Mouse (Mus musculus): Measurements from ENCODE around the gene Ssna1. TPM values are rescaled to one million over a fixed set of nuclear protein-coding genes. Genes with fewer than 3 reads are reported as not detected.

Ssna1 gene
- polyA plus RNA-seq, 1 experiment = 143 TPM

DNA sequence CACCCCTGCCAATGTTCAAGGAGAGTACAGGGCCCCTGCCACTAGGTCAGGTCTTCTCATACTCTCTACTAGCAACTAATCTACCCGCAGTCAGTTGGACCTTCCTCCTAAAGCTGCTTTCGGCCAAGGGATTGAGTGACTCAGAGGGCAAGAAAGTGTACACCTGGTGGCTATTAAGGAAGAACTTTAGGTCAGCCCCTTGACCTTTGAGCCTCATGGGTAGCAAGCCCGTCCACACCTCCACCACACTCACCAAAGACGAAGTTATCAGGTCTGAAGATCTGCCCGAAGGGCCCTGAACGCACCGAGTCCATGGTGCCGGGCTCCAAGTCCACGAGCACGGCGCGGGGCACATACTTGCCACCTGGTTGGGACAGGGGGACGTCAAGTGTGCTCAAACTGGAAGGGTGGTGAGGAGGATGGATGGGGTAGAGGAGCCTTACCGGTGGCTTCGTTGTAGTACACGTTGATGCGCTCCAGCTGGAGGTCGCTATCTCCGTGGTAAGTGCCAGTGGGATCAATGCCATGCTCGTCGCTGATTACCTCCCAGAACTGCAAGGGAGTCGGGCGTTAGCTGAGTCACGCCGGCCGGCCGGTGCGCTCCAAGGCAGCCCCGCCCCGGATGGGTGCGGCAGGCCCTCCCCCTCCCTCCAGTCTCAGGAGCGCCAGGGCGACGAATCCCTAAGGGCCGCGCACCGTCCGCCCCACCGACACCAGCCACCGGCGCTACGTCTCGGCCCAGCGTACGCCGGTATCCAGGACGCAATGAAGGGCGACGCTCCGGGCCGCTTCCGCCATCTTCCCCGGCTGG lies 48.4 kb downstream of the Ssna1 start:
- Histone ChIP-seq H3K4me3 (ENCODE audit: insufficient read depth, poor library complexity, severe bottlenecking) (peak overlapping the region; percentile 99), H3K36me3 (ENCODE audit: control insufficient read depth, insufficient read depth) (peaks cover 24% of the 10 kb centered on the region), H3K27me3 (ENCODE audit: control insufficient read depth, insufficient read depth, insufficient read length) (no peaks in the 10 kb centered on the region), H3ac (ENCODE audit: control insufficient read depth, insufficient read length, low read depth) (peak overlapping the region; percentile 89), H3K79me2 (ENCODE audit: control insufficient read depth, insufficient read depth) (peaks cover 19% of the 10 kb centered on the region), H3K79me3 (ENCODE audit: low read depth) (peaks cover 9% of the 10 kb centered on the region)
- no peak for TF ChIP-seq FOSL1 (IDR thresholded peaks at IDR 0.05; ENCODE audit: insufficient read depth, low read length, poor library complexity, severe bottlenecking)
- TF ChIP-seq MAX (IDR thresholded peaks at IDR 0.05) = peak; percentile 51
- no peak for TF ChIP-seq USF1 (IDR thresholded peaks at IDR 0.05; ENCODE audit: low read depth)
- TF ChIP-seq CTCF (IDR thresholded peaks at IDR 0.05; ENCODE audit: control insufficient read depth, insufficient read depth, insufficient read length) = no peak
- TF ChIP-seq MYOG (IDR thresholded peaks at IDR 0.05; ENCODE audit: control insufficient read depth, extremely low read depth, insufficient read length) = no peak
- TF ChIP-seq MYOD1 (IDR thresholded peaks at IDR 0.05; ENCODE audit: control insufficient read depth, insufficient read length, low read depth) = no peak
- no peak for TF ChIP-seq CEBPB (IDR thresholded peaks at IDR 0.05; ENCODE audit: low read depth)

- peaks cover 19% of the 10 kb centered on the region for H3K79me2 ChIP-seq (ENCODE audit: control insufficient read depth, insufficient read depth)
- no peaks in the 10 kb centered on the region for H3K27me3 ChIP-seq (ENCODE audit: control insufficient read depth, insufficient read depth, insufficient read length)
- no peak overlapping the region for H3ac ChIP-seq (ENCODE audit: control insufficient read depth, insufficient read length, low read depth)
- H3K4me3 ChIP-seq (ENCODE audit: insufficient read depth, poor library complexity, severe bottlenecking) = no peak overlapping the region
- peaks cover 24% of the 10 kb centered on the region for H3K36me3 ChIP-seq (ENCODE audit: control insufficient read depth, insufficient read depth)
- peaks cover 9% of the 10 kb centered on the region for H3K79me3 ChIP-seq (ENCODE audit: low read depth)
- TF ChIP-seq FOSL1 (IDR thresholded peaks at IDR 0.05; ENCODE audit: insufficient read depth, low read length, poor library complexity, severe bottlenecking) = no peak
- no peak for TF ChIP-seq CTCF (IDR thresholded peaks at IDR 0.05; ENCODE audit: control insufficient read depth, insufficient read depth, insufficient read length)
- no peak for TF ChIP-seq MAX (IDR thresholded peaks at IDR 0.05)
- no peak for TF ChIP-seq USF1 (IDR thresholded peaks at IDR 0.05; ENCODE audit: low read depth)
- TF ChIP-seq MYOD1 (IDR thresholded peaks at IDR 0.05; ENCODE audit: control insufficient read depth, insufficient read length, low read depth) = no peak
- TF ChIP-seq MYOG (IDR thresholded peaks at IDR 0.05; ENCODE audit: control insufficient read depth, extremely low read depth, insufficient read length) = no peak
- TF ChIP-seq CEBPB (IDR thresholded peaks at IDR 0.05; ENCODE audit: low read depth) = no peak
Measured at GRCm38 (mm10) chr2:25221331-25221772, 50.9 kb downstream of the Ssna1 start.

Other genes starting within 250 kb of the Ssna1 start
- gene Nsmf, start 218.1 kb downstream of the Ssna1 start, polyA plus RNA-seq (2012; fragmentation: generic; extraction: Trizol) = 30.6 TPM
- not detected for gene Entpd8, start 192.1 kb downstream of the Ssna1 start, polyA plus RNA-seq (2012; fragmentation: generic; extraction: Trizol)
- not detected for gene Noxa1, start 177.3 kb downstream of the Ssna1 start, polyA plus RNA-seq (2012; fragmentation: generic; extraction: Trizol)
- 0.56 TPM for gene Nrarp, start 91.7 kb downstream of the Ssna1 start, polyA plus RNA-seq (2012; fragmentation: generic; extraction: Trizol)
- 15.5 TPM for gene Tor4a, start 75.6 kb downstream of the Ssna1 start, polyA plus RNA-seq (2012; fragmentation: generic; extraction: Trizol)
- 47.4 TPM for gene Nelfb, start 60.9 kb downstream of the Ssna1 start, polyA plus RNA-seq (2012; fragmentation: generic; extraction: Trizol)
- gene Stpg3, start 57.8 kb downstream of the Ssna1 start, polyA plus RNA-seq (2012; fragmentation: generic; extraction: Trizol) = not detected
- gene Fam166a, start 53.7 kb downstream of the Ssna1 start, polyA plus RNA-seq (2012; fragmentation: generic; extraction: Trizol) = not detected
- gene Tubb4b, start 47.7 kb downstream of the Ssna1 start, polyA plus RNA-seq (2012; fragmentation: generic; extraction: Trizol) = 800 TPM
- gene Slc34a3, start 38.1 kb downstream of the Ssna1 start, polyA plus RNA-seq (2012; fragmentation: generic; extraction: Trizol) = not detected
- gene Rnf224, start 35.7 kb downstream of the Ssna1 start, polyA plus RNA-seq (2012; fragmentation: generic; extraction: Trizol) = not detected
- gene Rnf208, start 30.2 kb downstream of the Ssna1 start, polyA plus RNA-seq (2012; fragmentation: generic; extraction: Trizol) = 0.22 TPM
- gene Cysrt1, start 30.0 kb downstream of the Ssna1 start, polyA plus RNA-seq (2012; fragmentation: generic; extraction: Trizol) = 0.25 TPM
- 3.9 TPM for gene AL732309.1, start 25.6 kb downstream of the Ssna1 start, polyA plus RNA-seq (2012; fragmentation: generic; extraction: Trizol)
- 28.5 TPM for gene Tmem203, start 17.0 kb downstream of the Ssna1 start, polyA plus RNA-seq (2012; fragmentation: generic; extraction: Trizol)
- 7.4 TPM for gene Tprn, start 9.8 kb downstream of the Ssna1 start, polyA plus RNA-seq (2012; fragmentation: generic; extraction: Trizol)
- gene Anapc2, start within 50 bp of the Ssna1 start, polyA plus RNA-seq (2012; fragmentation: generic; extraction: Trizol) = 89.4 TPM
- not detected for gene Tmem210, start 15.7 kb upstream of the Ssna1 start, polyA plus RNA-seq (2012; fragmentation: generic; extraction: Trizol)
- gene Lrrc26, start 17.5 kb upstream of the Ssna1 start, polyA plus RNA-seq (2012; fragmentation: generic; extraction: Trizol) = not detected
- 0.02 TPM for gene Grin1, start 46.7 kb upstream of the Ssna1 start, polyA plus RNA-seq (2012; fragmentation: generic; extraction: Trizol)
- 38.0 TPM for gene Man1b1, start 59.9 kb upstream of the Ssna1 start, polyA plus RNA-seq (2012; fragmentation: generic; extraction: Trizol)
- gene Dpp7, start 83.9 kb upstream of the Ssna1 start, polyA plus RNA-seq (2012; fragmentation: generic; extraction: Trizol) = 22.4 TPM
- 96.6 TPM for gene Uap1l1, start 93.2 kb upstream of the Ssna1 start, polyA plus RNA-seq (2012; fragmentation: generic; extraction: Trizol)
- 25.8 TPM for gene Sapcd2, start 99.9 kb upstream of the Ssna1 start, polyA plus RNA-seq (2012; fragmentation: generic; extraction: Trizol)
- not detected for gene Entpd2, start 123.4 kb upstream of the Ssna1 start, polyA plus RNA-seq (2012; fragmentation: generic; extraction: Trizol)
- 79.9 TPM for gene Npdc1, start 126.9 kb upstream of the Ssna1 start, polyA plus RNA-seq (2012; fragmentation: generic; extraction: Trizol)
- gene Fut7, start 150.8 kb upstream of the Ssna1 start, polyA plus RNA-seq (2012; fragmentation: generic; extraction: Trizol) = 0.08 TPM
- gene Abca2, start 156.3 kb upstream of the Ssna1 start, polyA plus RNA-seq (2012; fragmentation: generic; extraction: Trizol) = 4.2 TPM
- gene Clic3, start 184.4 kb upstream of the Ssna1 start, polyA plus RNA-seq (2012; fragmentation: generic; extraction: Trizol) = 0.15 TPM
- gene Paxx, start 188.7 kb upstream of the Ssna1 start, polyA plus RNA-seq (2012; fragmentation: generic; extraction: Trizol) = 12.3 TPM
- not detected for gene Ptgds, start 197.6 kb upstream of the Ssna1 start, polyA plus RNA-seq (2012; fragmentation: generic; extraction: Trizol)
- gene Lcn12, start 221.5 kb upstream of the Ssna1 start, polyA plus RNA-seq (2012; fragmentation: generic; extraction: Trizol) = not detected
- gene Fbxw5, start 228.3 kb upstream of the Ssna1 start, polyA plus RNA-seq (2012; fragmentation: generic; extraction: Trizol) = 35.8 TPM
- gene C8g, start 229.3 kb upstream of the Ssna1 start, polyA plus RNA-seq (2012; fragmentation: generic; extraction: Trizol) = 0.32 TPM

All from C2C12 (cell line).